Mouse (Mus musculus) heart, embryonic 12.5 days (tissue): Measurements from ENCODE around the gene Tctex1d2. TPM values are rescaled to one million over a fixed set of nuclear protein-coding genes. Genes with fewer than 3 reads are reported as not detected.

Experiments
- ATAC-seq: fragments of 200-750 bp; cut with Nextera tagmentation; 2 replicates; pipeline ENCODE4 v1.8.0; 2017; ENCODE audit warnings: moderate TSS enrichment, moderate library complexity; ENCODE audit not compliant: insufficient number of reproducible peaks, low FRiP score
- H3K27ac ChIP-seq: fragments of 300-500 bp; sonication (generic); 2 replicates; pipeline ENCODE4 v1.5.1; 2016; ENCODE audit warnings: mild to moderate bottlenecking, moderate library complexity; ENCODE audit not compliant: poor library complexity, severe bottlenecking
- H3K27me3 ChIP-seq: fragments of 300-500 bp; sonication (generic); replicated peaks from 2 replicates; pipeline ENCODE4 v1.6.1; 2016; ENCODE audit warnings: mild to moderate bottlenecking, moderate library complexity
- H3K36me3 ChIP-seq: fragments of 300-500 bp; sonication (generic); 2 replicates; pipeline ENCODE4 v1.6.1; 2016; ENCODE audit warnings: mild to moderate bottlenecking, moderate library complexity
- H3K4me1 ChIP-seq: fragments of 300-500 bp; sonication (generic); replicated peaks from 2 replicates; pipeline ENCODE4 v1.6.1; 2016; ENCODE audit warnings: mild to moderate bottlenecking
- H3K4me2 ChIP-seq: fragments of 300-500 bp; sonication (generic); 2 replicates; pipeline ENCODE4 v1.6.1; 2016; ENCODE audit warnings: mild to moderate bottlenecking, moderate library complexity
- H3K4me3 ChIP-seq: fragments of 300-500 bp; sonication (generic); 2 replicates; pipeline ENCODE4 v1.5.1; 2016; ENCODE audit warnings: mild to moderate bottlenecking
- H3K9ac ChIP-seq: fragments of 300-500 bp; sonication (generic); 2 replicates; pipeline ENCODE4 v1.6.1; 2016; ENCODE audit warnings: mild to moderate bottlenecking, moderate library complexity
- H3K9me3 ChIP-seq: fragments of 300-500 bp; sonication (generic); replicated peaks from 2 replicates; pipeline ENCODE4 v1.6.1; 2016; ENCODE audit warnings: mild to moderate bottlenecking, moderate library complexity
- WGBS: fragments of 180-500 bp; shearing (Covaris S2); methylation state at CpG from one replicate; pipeline ENCODE4 v1.1.7; 2016; 5-methylcytosine and 5-hydroxymethylcytosine counted together
- polyA plus RNA-seq: library from polyadenylated mRNA; unstranded; fragments of >200 nt; fragmentation: Nextera tagmentation; extraction: Ambion mirVana; gene quantifications from 2 replicates; pipeline ENCODE4 v1.2.1, GENCODE M21; 2016

The Tctex1d2 gene
- polyA plus RNA-seq, 1 experiment from 2014 or later: 27.1 TPM

- no peak for ATAC-seq
- H3K27me3 ChIP-seq: no peaks in the 10 kb centered on the region
- peaks cover 40% of the 10 kb centered on the region for H3K36me3 ChIP-seq
- H3K9me3 ChIP-seq: no peaks in the 10 kb centered on the region
- H3K4me2 ChIP-seq: no peak overlapping the region
- H3K9ac ChIP-seq: no peak overlapping the region
- peaks cover 7% of the 10 kb centered on the region; the same call in 1 of the 2 replicates for H3K4me1 ChIP-seq
- 94% methylated on average over 8 of the region's 8 CpGs for WGBS
- no peak overlapping the region for H3K4me3 ChIP-seq
- H3K27ac ChIP-seq: no peak overlapping the region
Measured at GRCm38 (mm10) chr16:32453102-32453501, 33.6 kb downstream of the Tctex1d2 start.

DNA sequence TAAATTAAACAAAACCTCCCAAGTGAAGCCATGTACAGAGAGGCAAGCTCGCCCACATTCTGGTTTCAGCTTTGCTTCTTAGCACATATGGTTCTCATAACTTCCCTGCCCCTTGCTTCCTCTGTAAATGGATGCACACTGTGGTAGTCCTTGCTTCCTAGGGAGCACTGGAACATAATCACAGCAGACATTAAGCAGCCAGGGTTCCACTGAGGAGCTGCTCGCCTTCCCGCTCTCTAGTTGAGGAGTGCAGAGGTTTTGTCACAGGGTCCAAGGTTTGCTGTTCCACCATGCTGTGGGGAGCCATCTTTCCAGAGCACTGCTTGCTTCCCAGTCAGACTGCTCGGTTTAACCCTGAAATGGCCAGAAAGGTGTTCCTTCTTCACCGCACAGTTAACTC is 35.1 kb downstream of the Tctex1d2 start:
- 85% methylated on average over 5 of the region's 5 CpGs for WGBS
- no peaks in the 10 kb centered on the region for H3K9me3 ChIP-seq
- no peak overlapping the region for H3K9ac ChIP-seq
- no peaks in the 10 kb centered on the region for H3K27me3 ChIP-seq
- no peak overlapping the region for H3K27ac ChIP-seq
- H3K4me1 ChIP-seq: peaks cover 5% of the 10 kb centered on the region; the same call in 1 of the 2 replicates
- no peak for ATAC-seq
- no peak overlapping the region for H3K4me3 ChIP-seq
- H3K36me3 ChIP-seq: peaks cover 43% of the 10 kb centered on the region
- H3K4me2 ChIP-seq: no peak overlapping the region

GRCm38 (mm10) chr16:32456086-32456485 is 36.6 kb downstream of the Tctex1d2 start:
- Histone ChIP-seq H3K9ac (no peak overlapping the region), H3K27ac (no peak overlapping the region), H3K36me3 (peaks cover 49% of the 10 kb centered on the region), H3K4me1 (peaks cover 8% of the 10 kb centered on the region; the same call in 1 of the 2 replicates), H3K27me3 (no peaks in the 10 kb centered on the region), H3K9me3 (no peaks in the 10 kb centered on the region), H3K4me3 (no peak overlapping the region), H3K4me2 (no peak overlapping the region)
- no peak for ATAC-seq

DNA sequence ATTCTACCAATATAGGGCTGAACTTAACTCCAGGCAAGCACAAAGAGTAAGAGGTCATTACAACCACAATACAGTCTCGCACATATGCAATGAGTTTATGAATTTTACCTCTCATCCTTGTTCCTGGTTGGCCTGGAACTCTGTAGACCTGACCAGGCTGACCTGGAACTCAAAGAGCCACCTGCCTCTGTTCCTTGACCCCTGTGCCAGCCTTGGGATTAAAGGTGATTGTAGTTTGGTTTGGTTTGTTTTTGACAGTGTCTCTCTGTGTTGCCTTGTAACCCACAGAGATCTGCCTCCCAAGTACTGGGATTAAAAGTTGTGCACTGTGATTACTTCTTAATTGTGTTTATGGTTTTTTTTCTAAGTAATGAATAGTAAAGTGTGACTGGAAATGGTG is 37.3 kb downstream of the Tctex1d2 start:
- H3K27ac ChIP-seq: no peak overlapping the region
- no peak overlapping the region for H3K4me2 ChIP-seq
- no peaks in the 10 kb centered on the region for H3K9me3 ChIP-seq
- peaks cover 8% of the 10 kb centered on the region; the same call in 1 of the 2 replicates for H3K4me1 ChIP-seq
- H3K27me3 ChIP-seq: no peaks in the 10 kb centered on the region
- peaks cover 47% of the 10 kb centered on the region for H3K36me3 ChIP-seq
- no peak for ATAC-seq
- H3K4me3 ChIP-seq: no peak overlapping the region
- WGBS: 88% methylated on average over 1 of the region's 1 CpGs
- H3K9ac ChIP-seq: no peak overlapping the region

- H3K9ac ChIP-seq: no peak overlapping the region
- no peak overlapping the region for H3K4me2 ChIP-seq
- no peaks in the 10 kb centered on the region for H3K27me3 ChIP-seq
- H3K4me1 ChIP-seq: peaks cover 11% of the 10 kb centered on the region
- no peak overlapping the region for H3K4me3 ChIP-seq
- no peaks in the 10 kb centered on the region for H3K9me3 ChIP-seq
- ATAC-seq: 0 out of 2 replicates have a peak, but pooled peaks have one; percentile 36
- peaks cover 44% of the 10 kb centered on the region for H3K36me3 ChIP-seq
- no peak overlapping the region for H3K27ac ChIP-seq
- 61% methylated on average over 10 of the region's 10 CpGs for WGBS
Measured at GRCm38 (mm10) chr16:32457589-32458386, 38.3 kb downstream of the Tctex1d2 start.

DNA sequence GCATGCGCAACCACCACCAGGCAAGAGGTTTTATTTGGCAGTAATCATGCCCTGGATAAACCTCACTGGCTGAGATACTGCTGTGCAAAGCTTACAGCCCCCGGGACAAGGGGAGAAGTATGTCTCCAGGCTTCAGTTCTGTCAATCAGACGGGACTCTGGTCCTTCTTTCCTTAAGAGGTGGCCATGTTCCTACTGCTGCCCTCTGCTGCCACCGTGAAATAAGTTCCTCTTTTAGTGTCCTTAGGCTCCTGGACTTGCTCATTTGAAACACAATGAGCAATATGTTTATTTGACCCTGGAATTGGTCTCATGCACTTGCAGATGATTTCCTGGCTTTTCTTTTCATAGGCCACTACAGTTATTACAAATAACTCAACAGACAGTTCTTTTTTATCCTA is 41.0 kb downstream of the Tctex1d2 start:
- no peak overlapping the region for H3K27ac ChIP-seq
- no peak overlapping the region for H3K4me3 ChIP-seq
- H3K36me3 ChIP-seq: peaks cover 44% of the 10 kb centered on the region
- no peaks in the 10 kb centered on the region for H3K9me3 ChIP-seq
- no peak overlapping the region for H3K4me2 ChIP-seq
- 61% methylated on average over 4 of the region's 4 CpGs for WGBS
- no peak for ATAC-seq
- no peaks in the 10 kb centered on the region for H3K27me3 ChIP-seq
- H3K9ac ChIP-seq: no peak overlapping the region
- peaks cover 24% of the 10 kb centered on the region for H3K4me1 ChIP-seq

DNA sequence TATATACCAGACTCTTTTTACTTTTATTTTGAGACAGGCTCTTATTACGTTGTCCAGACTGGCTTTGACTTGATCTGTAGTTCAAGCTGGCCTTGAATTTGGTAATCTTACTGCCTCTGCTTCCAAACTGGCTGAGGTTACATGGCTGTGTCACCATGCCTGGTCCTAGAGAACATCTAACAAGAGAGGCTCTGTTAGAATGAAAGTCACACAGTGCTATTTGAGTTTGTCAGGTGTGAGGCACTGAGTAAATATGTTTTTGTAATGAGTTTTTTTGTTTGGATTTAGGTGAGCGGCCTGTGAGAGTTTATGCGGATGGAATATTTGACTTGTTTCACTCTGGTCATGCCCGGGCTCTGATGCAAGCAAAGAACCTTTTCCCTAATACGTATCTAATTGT is 42.2 kb downstream of the Tctex1d2 start:
- Histone ChIP-seq H3K27me3 (no peaks in the 10 kb centered on the region), H3K4me1 (peaks cover 24% of the 10 kb centered on the region), H3K9ac (no peak overlapping the region), H3K4me3 (no peak overlapping the region), H3K36me3 (peaks cover 39% of the 10 kb centered on the region), H3K27ac (no peak overlapping the region), H3K9me3 (no peaks in the 10 kb centered on the region), H3K4me2 (no peak overlapping the region)
- WGBS: 95% methylated on average over 5 of the region's 5 CpGs
- no peak for ATAC-seq

DNA sequence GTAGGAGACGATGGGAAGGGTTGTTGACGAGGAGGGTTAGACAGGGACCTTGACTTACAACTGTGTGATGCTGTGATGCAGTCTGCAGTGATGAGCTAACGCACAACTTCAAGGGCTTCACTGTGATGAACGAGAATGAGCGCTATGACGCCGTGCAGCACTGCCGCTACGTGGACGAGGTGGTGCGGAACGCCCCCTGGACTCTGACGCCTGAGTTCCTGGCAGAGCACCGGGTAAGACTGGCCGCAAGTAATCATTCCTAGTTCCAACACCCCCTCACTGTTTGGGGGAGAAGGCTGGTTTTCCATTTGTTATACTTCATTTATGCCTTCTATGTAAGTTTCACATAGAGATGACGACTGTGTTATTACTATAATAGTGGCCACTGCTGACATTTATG is 43.4 kb downstream of the Tctex1d2 start:
- no peak for ATAC-seq
- H3K36me3 ChIP-seq: peaks cover 45% of the 10 kb centered on the region
- H3K27me3 ChIP-seq: no peaks in the 10 kb centered on the region
- H3K27ac ChIP-seq: peak overlapping the region; percentile 81
- 89% methylated on average over 16 of the region's 16 CpGs for WGBS
- no peak overlapping the region for H3K4me3 ChIP-seq
- no peaks in the 10 kb centered on the region for H3K9me3 ChIP-seq
- no peak overlapping the region for H3K9ac ChIP-seq
- H3K4me1 ChIP-seq: peaks cover 19% of the 10 kb centered on the region
- H3K4me2 ChIP-seq: no peak overlapping the region

- 42% methylated on average over 2 of the region's 2 CpGs for WGBS
- H3K36me3 ChIP-seq: peaks cover 50% of the 10 kb centered on the region
- H3K27me3 ChIP-seq: no peaks in the 10 kb centered on the region
- H3K4me2 ChIP-seq: no peak overlapping the region
- peaks cover 19% of the 10 kb centered on the region for H3K4me1 ChIP-seq
- no peak overlapping the region for H3K9ac ChIP-seq
- H3K27ac ChIP-seq: peak overlapping the region; percentile 81
- no peak overlapping the region for H3K4me3 ChIP-seq
- H3K9me3 ChIP-seq: no peaks in the 10 kb centered on the region
- ATAC-seq: 0 out of 2 replicates have a peak, but pooled peaks have one; percentile 39
Measured at GRCm38 (mm10) chr16:32463426-32463825, 43.9 kb downstream of the Tctex1d2 start.

DNA sequence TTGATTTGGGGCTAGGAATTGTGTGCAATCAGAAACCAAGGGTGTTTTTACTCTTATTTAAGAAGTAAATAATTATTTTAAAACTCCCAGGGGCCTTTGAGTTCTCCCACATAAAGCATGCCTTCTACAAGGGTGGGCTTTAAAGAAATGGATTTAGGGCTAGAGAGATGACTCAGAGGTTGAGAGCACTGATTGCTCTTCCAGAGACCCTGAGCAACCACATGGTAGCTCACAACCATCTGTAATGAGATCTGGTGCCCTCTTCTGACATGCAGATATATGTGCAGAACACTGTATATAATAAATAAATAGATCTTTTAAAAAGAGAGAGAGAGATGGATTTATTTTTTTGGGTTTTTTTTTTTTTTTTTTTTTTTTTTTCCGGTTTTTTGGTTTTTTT is 45.4 kb downstream of the Tctex1d2 start:
- no peak overlapping the region for H3K27ac ChIP-seq
- H3K36me3 ChIP-seq: peaks cover 56% of the 10 kb centered on the region
- H3K9ac ChIP-seq: no peak overlapping the region
- no peaks in the 10 kb centered on the region for H3K9me3 ChIP-seq
- H3K4me2 ChIP-seq: no peak overlapping the region
- H3K4me1 ChIP-seq: peaks cover 21% of the 10 kb centered on the region
- 0% methylated on average over 1 of the region's 1 CpGs for WGBS
- ATAC-seq: no peak
- no peaks in the 10 kb centered on the region for H3K27me3 ChIP-seq
- H3K4me3 ChIP-seq: no peak overlapping the region

DNA sequence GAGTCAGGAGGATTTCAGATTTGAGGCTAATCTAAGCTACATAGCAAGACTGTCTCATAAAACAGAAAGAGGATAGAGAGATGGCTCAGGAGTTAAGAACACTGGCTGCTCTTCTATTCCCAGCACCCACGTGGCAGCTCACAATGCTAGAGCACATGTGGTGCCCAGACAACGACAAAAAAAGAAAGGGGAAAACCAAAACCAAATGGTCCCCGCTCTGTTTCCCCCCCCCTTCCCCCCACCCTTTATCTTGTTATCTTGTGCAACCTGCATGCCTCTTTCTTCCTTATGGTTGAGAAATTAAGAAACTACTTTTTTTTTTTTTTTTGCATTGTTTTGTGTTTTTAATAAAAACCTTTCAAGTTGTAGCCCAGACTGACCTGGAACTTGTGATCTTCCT is 49.0 kb downstream of the Tctex1d2 start:
- H3K4me1 ChIP-seq: peaks cover 8% of the 10 kb centered on the region; the same call in 1 of the 2 replicates
- ATAC-seq: no peak
- H3K4me3 ChIP-seq: no peak overlapping the region
- H3K27ac ChIP-seq: no peak overlapping the region
- no peak overlapping the region for H3K9ac ChIP-seq
- H3K9me3 ChIP-seq: no peaks in the 10 kb centered on the region
- no peak overlapping the region for H3K4me2 ChIP-seq
- H3K27me3 ChIP-seq: no peaks in the 10 kb centered on the region
- WGBS: 76% methylated on average over 3 of the region's 3 CpGs
- peaks cover 74% of the 10 kb centered on the region for H3K36me3 ChIP-seq
